Mouse (Mus musculus) C3H10T1/2 (cell line): ENCODE results near the gene Osbpl5. TPM values are rescaled to one million over a fixed set of nuclear protein-coding genes. Genes with fewer than 3 reads are reported as not detected.

Experiments
- polyA plus RNA-seq, 2 experiments: library from polyadenylated mRNA; unstranded; fragments of >200 nt; fragmentation: generic; extraction: Trizol; gene quantifications; one replicate each; pipeline ENCODE4 v1.2.1; 2012; ENCODE audit warnings: missing spikeins in 2 of 2

Gene Osbpl5
- 10 to 100 TPM; 13.6 to 38.6 TPM for polyA plus RNA-seq

DNA sequence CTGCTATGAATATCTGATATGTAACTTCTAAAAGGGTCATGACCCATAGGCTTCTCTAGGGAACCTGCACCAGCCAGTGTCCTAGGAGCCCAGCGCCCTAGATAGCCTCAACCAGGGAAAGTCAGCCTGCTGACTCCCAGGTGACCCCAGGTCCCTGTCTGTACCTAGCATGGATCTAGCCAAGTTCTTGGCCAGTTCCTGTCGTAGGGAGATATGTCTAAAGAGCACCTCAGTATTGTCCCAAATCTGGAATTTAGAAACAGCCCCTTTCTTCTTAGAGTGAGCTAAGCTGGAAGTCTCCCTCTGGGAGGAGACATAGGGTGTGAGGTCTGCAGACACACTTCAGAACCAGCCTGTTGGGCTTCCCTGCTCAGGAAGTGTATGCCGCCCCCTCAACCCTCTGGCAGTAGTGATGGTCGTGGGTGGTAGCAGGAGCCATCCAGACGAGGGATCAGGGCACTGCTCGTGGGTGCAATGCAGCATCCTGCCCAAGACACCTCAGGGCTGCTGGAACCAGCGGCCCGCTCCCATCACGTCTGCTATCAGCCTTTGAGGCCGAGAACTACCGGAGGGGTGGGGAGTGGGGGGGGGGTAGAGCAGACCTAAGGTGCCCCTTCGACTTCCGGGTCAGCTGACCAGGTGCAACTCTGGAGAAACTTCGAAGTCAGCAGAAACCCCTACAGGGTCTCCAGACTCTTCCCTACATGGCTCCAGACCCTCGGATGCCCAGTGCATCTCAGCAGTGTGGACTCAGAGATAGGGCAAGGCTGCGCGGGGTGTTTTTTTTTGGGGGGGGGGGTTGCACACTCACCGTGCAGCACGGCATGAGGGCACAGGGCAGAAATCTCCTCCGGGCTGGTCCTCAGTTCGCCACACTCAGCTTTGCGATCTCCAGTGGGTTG, at the start of gene Osbpl5:
Gene Osbpl5 (minus strand): TSS at position 861 of the 902 bp plus-strand sequence.

GRCm38 (mm10) chr7:143783996-143784829, 27.4 kb upstream of the Osbpl5 start, which contains the start of gene Mrgpre:
Gene Mrgpre, minus strand, starts transcription at chr7:143784500.

DNA sequence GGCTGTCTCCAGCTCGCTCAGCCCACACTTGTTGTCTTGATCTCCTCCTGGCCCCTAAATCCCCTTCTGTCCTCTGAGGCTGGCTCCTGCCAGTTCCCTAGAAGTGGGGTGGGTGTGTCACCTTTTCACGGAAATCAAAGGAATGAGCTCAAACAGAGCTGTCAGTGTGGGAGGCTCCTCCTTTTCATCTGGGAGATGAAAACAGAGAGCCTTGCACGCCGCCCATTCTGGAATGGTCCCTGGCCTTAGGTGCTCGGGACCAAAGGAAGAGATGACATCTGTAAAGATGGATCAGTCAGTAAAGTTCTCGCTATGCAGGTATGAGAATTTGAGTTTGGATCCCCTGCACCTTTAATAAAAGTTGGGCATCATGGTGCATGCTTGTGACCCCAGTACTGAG, 10.1 kb upstream of the Osbpl5 start, which contains the start of gene Mrgprg:
Gene Mrgprg (minus strand): TSS at position 101 of the 400 bp plus-strand sequence.

GRCm38 (mm10) chr7:143685359-143686067, 71.3 kb downstream of the Osbpl5 start, which contains the start of gene Tnfrsf23:
Gene Tnfrsf23, minus strand, starts transcription at chr7:143685872.

GRCm38 (mm10) chr7:143649034-143649768, 107.6 kb downstream of the Osbpl5 start, which contains the start of gene Tnfrsf22:
Gene Tnfrsf22, minus strand, starts transcription at chr7:143649661.

Other genes with a start within 250 kb of the Osbpl5 start
- 10 to 100 TPM; 19.7 to 76.6 TPM for gene Nap1l4, start 207.9 kb downstream of the Osbpl5 start, polyA plus RNA-seq
- 10 to 100 TPM; 46.1 to 96.5 TPM for gene Cars, start 156.9 kb downstream of the Osbpl5 start, polyA plus RNA-seq
- gene Tnfrsf26, start 128.3 kb downstream of the Osbpl5 start, polyA plus RNA-seq = under 1 TPM; 0.02 TPM
- gene Tnfrsf22, start 107.3 kb downstream of the Osbpl5 start, polyA plus RNA-seq = 1 to 10 TPM; 2.3 to 2.4 TPM
- gene Tnfrsf23, start 71.1 kb downstream of the Osbpl5 start, polyA plus RNA-seq = 1 to 10 TPM; 1.9 to 5.1 TPM
- not detected for gene Mrgprg, start 10.0 kb upstream of the Osbpl5 start, polyA plus RNA-seq
- under 1 TPM; 0.13 to 0.98 TPM for gene Mrgpre, start 27.5 kb upstream of the Osbpl5 start, polyA plus RNA-seq
- gene Nadsyn1, start 65.9 kb upstream of the Osbpl5 start, polyA plus RNA-seq = 1 to 10 TPM in 1 of 2 experiments, under 1 TPM in 1; 0.95 to 4.5 TPM
- gene Dhcr7, start 66.2 kb upstream of the Osbpl5 start, polyA plus RNA-seq = 10 to 100 TPM in 1 of 2 experiments, 1 to 10 TPM in 1; 7.8 to 17.3 TPM
- not detected for gene Gm498, start 109.9 kb upstream of the Osbpl5 start, polyA plus RNA-seq
- gene Shank2, start 244.9 kb upstream of the Osbpl5 start, polyA plus RNA-seq = under 1 TPM; 0.04 to 0.07 TPM